Mouse (Mus musculus) mouse trophoblast stem cell (cell line): ENCODE data around the gene Zglp1.

Source experiments
- in situ Hi-C, 2 experiments: fragments of 300-500 bp; cut with MseI, MboI; formaldehyde crosslinking; loops; 2 replicates in 1 of 2; 3 replicates in 1 of 2; pipeline ENCODE4 v1.15.1; 2025

The Zglp1 gene

DNA sequence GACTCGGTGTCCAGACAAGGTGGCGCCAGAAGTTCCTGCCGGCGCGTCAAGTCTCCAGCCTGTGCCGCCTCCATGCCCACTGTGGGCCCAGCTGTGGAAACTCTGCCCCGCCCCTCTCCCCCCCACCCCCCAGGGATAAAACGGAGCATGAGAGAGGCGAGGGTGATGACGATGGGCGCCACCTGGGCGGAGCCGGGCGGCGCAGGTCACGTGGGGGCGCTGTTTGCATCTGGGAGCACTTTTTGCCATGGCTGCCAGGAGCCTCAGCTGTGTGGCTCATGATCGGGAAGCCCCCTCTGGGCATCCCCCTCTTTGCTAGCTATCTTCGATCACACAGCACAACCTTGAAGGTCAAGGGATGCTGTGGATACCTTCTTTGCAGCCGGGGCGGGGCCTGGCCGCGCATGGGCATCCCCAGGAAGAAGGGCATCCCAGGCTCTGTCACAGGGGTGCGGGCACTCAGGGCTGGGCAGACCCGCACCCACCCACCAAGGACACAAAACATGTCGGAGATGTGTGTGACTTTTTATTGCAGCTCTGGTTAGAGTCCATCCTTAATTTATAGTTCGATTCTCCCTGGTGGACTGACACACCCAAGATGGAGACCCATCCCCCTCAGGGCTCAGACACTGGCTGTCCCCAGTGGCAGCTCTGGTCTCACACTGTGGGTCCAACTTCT lies at the start of gene Zglp1:
Zglp1 (minus strand) TSS at position 88 of the 679 bp plus-strand sequence.
- in situ Hi-C loops, result no loop called here

- in situ Hi-C loops, result no loop called here
Measured at GRCm38 (mm10) chr9:21115105-21115504, 48.2 kb upstream of the Zglp1 start.

DNA sequence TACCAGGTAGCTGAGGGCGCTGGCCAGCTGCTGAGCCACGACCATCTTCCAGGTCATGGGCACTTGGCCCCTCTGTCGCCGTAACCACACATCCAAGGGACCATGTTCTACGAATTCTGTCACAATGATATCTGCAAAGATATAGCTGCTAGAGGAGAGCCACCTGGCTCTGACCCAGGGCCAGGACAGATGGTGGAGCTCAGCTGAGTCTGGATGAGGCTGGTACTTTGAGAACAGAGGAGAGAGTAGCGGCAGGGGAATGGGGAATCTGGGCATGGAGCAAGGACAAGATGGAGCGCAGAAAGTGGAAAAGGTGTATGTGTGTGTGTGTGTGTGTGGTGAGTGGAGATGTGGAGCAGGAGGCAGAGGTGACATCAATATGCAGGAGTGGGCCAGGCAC lies 47.3 kb upstream of the Zglp1 start:
- in situ Hi-C loops, result no loop called here

DNA sequence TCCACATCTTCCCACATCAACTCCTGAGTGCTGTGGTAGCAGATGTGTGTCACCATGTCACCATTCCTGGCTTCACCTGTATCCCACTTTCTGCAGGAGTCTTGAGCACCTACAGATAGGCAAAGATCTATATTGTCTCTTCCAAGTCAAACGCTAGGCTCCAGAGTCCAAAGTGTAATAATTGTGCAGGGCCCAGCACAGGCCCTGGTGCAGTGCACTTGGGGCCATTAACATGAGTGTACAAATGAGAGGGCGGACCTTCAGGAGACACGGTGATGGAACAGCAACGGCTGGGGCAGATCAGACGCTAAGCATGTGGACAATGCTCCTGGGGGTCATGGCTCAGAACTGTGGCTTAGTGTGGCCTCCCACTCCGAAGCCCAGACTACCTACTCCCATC lies 46.9 kb upstream of the Zglp1 start:
- in situ Hi-C loops, result no loop called here

DNA sequence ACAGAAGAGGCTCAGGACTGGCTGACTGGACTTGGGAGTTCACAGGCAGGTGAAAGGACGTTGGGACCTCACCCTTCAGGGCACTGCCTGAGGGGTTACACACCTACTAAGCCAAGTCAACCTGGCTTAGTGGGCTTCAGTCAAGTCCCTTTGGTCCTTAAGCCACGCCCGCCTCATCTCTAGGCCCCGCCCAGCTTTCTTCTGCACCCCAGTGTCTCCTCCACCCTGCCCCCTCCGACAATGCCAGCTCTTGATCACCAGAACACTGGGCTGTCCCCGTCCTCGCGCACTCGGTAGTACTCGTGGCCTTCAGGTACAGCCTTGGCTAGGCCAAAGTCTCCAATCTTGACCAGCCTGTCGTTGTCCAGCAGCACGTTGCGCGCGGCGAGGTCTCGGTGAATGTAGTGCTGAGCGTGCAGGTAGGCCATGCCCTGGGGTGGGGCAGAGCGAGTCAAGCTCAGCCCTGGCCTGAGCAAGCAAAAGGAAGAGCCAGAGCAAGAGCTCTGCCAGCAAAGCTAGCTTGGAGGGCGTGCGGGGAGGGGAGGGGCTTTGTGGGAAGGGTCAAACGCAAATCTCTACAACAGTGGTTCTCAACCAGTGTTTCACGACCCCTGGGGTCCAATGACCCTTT lies 40.8 kb upstream of the Zglp1 start:
- in situ Hi-C loops, result no loop called here

- in situ Hi-C loops, result no loop called here
Measured at GRCm38 (mm10) chr9:21105760-21106564, 39.1 kb upstream of the Zglp1 start.

DNA sequence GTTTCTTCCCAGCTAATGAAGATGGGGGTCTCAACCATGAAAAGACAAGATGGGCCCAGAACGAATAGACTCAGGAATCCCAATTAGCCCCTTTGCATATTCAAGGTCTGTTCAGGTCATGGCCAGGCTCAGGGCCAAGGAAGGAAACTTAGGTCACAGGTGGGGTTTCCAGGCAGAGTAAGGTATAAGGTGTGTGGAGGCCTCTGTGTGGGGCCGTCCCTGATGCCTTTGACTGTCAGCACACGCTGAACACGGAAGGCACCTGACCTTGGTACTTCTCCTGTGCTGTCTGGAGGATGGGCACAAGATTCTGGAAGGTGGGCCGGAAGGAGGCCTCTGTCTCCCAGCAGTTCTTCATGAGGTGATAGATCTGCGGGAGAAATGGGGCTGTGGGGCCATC lies 37.9 kb upstream of the Zglp1 start:
- in situ Hi-C loops, result no loop called here

- in situ Hi-C loops, result no loop called here
Measured at GRCm38 (mm10) chr9:21102076-21102475, 35.2 kb upstream of the Zglp1 start.

DNA sequence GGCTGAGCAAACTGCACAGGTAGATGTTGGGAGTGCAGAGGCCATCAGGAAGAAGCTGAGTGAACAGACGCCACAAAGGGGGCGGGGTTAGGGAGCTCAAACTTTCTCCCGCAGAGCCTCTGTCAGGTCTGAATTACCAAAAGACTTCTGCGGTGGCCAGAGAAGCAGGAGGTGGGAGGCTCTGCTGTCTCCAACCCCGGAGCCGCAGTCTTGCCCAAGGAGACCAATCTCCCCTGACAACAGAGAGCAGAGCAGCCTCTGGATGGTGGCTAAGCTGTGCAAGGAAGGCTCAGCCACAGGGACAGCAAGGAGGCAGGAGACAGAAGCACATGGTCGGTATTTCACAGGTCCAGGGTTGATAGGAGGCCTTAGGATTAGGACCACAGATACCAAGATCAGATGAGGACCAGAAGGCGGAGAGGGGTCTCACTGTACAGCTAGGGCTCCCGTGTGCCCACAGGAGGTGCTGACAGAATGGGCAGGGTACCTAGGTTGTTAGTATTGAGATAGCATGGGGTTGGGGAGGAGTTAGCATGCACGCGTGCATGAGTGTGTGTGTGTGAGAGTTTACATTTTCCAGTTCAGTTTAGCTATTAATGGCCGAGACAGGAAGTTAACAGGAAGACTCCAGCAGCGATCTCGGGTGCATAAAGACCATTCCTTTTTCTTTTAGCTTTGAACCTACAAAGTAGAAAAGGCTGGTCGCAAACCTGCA lies 33.7 kb upstream of the Zglp1 start:
- in situ Hi-C loops, result no loop called here

- in situ Hi-C loops, result no loop called here
Measured at GRCm38 (mm10) chr9:21097793-21098192, 30.9 kb upstream of the Zglp1 start.

DNA sequence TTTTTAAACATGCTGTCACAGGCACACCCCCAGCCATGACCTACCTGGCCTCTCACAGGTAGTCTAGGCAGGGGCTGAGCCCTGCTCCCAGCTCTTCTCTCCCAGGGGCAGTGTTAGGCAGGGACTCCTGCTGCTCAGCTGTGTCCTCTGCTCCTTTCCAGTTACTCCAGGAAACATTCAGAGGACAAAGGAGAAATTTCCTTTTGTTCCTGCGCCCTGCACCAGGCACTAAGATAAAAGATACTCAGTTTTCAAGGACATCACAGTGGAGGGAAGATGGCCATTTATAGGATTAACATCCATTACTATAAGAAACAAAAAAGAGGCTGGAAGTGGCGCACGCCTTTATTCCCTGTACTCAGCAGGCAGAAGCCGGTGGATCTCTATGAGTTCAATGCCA lies 29.1 kb upstream of the Zglp1 start:
- in situ Hi-C loops, result no loop called here

GRCm38 (mm10) chr9:21093423-21093822 lies 26.5 kb upstream of the Zglp1 start:
- in situ Hi-C loops, result no loop called here

GRCm38 (mm10) chr9:21091707-21092320 lies 24.9 kb upstream of the Zglp1 start, which contains the start of the genes Gm38431 and Raver1:
Gene Gm38431, minus strand, starts transcription at chr9:21091997.
Gene Raver1, minus strand, starts transcription at chr9:21092008.
- in situ Hi-C loops, result no loop called here

DNA sequence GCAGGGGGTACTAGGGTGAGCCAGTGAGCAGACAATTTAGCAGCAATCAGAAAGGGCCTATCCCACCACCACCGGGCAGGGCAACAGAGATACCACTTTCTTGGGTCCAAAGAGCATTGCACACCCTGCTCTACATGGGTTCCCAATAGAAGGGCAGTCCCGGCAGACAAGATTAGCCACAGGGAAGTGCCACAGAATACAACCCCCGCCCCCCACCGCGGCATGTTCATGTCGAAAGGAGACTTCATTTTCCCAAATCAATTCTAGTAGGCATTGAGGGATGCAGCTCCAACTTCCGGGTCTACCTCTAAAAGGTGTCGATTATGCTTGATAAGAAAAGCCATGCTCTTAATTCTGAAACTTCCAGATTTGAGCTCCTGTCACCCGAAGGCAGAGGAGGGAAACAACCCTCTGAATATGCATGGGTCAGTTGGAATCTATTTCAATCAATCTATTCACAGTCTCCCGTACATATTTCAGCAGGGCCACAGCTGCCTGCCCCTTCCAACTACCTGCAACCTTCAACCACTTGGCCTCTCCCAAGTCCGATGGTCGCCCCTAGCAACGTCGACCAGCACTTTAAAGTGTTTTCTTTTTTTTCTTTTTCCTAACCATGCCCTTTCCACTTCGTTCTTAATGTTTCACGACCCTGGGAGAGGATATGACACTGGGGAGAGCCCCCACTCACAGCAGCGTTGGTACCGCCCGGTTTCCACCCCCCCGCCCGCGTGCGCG lies 24.2 kb upstream of the Zglp1 start:
- in situ Hi-C loops, result no loop called here

DNA sequence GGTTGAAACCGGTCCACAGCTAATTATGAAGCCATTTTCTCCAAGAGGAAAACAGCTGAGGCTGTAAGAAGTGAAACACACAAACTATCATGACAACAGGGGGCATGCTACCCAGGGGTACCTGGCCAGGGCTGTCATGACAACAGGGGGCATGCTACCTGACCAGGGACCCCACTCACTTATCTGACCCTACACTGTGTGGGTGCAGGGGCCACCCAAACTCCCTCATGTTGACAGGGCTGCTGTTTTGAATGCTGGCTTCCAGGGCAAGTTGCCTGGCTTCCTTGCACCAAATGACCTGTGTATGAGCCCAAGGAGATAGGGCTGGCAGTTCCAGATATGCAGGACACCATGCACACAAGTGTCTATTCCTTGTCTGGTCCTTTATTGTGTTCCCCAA lies 23.6 kb upstream of the Zglp1 start:
- in situ Hi-C loops, result no loop called here

DNA sequence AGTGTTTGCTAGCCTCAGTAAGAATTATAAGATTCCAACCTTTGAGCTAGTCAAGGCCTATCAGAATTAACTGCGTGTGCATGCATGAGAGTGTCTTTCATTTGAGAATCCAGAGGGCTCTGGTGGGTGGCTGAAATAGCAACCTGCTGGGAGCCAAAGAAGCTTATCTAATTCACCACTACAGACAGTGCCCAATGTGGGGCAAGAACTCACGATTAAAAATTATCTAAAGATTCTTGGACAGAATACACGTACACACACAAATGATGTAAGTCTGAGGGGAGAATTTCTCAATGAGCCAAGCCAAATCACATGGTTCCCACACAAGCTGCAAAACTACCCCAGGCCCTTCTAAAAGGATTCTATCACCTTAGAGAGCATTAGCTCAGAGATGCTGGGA lies 16.4 kb upstream of the Zglp1 start:
- in situ Hi-C loops, result no loop called here

DNA sequence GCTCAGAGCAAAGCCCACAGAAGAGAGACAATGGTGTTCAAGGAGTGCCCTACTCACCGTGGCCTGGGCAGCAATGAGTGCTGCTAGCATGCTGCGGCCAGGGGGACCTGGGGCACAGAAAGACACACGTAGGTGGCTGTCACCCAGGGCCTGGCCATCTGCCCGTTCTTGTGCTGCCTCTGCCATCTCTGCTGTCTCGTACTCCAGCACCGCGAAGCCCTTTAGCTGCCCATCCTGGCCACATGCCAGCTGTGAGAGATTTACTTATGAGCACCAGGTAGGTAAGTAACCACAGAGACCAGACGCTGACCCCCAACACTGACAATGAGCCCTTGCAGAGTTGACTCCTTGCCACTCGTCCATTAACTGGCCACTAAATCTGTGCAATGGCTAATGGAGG lies 14.2 kb upstream of the Zglp1 start:
- in situ Hi-C loops, result no loop called here

DNA sequence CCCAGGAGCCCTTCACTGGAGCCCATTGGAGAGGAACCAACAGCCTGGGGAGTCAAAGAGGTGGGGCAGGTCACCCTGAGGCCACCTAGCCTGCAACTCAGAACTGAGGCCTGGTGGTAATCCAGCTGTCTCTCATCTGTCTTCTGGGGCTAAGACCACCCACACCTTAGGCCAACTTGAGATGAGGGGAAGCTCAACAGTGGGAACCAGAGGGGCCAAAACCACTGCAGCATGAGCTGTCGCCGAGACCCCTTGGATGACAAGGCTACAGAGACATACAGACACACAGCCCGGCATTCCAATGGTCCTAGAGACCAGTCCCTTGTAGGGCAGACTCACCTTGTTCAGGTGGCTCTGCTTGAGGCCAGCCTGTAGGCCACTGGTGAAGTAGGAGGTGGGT lies 8.7 kb upstream of the Zglp1 start:
- in situ Hi-C loops, result no loop called here

GRCm38 (mm10) chr9:21074173-21074572 lies 7.3 kb upstream of the Zglp1 start:
- in situ Hi-C loops, result no loop called here

- in situ Hi-C loops, result no loop called here
Measured at GRCm38 (mm10) chr9:21073044-21073840, 6.3 kb upstream of the Zglp1 start, which contains the start of the genes Gm49373 and Fdx1l. Gene Gm49373, minus strand, starts transcription at chr9:21073096. Gene Fdx1l, minus strand, starts transcription at chr9:21073614.
